Mouse (Mus musculus) layer of hippocampus, adult 9-11 months (tissue): Measurements from ENCODE around the gene Meis1.

ENCODE experiments used
- DNase-seq: peaks from one replicate; pipeline ENCODE4 v3.0.0; 2022

Gene Meis1

DNA sequence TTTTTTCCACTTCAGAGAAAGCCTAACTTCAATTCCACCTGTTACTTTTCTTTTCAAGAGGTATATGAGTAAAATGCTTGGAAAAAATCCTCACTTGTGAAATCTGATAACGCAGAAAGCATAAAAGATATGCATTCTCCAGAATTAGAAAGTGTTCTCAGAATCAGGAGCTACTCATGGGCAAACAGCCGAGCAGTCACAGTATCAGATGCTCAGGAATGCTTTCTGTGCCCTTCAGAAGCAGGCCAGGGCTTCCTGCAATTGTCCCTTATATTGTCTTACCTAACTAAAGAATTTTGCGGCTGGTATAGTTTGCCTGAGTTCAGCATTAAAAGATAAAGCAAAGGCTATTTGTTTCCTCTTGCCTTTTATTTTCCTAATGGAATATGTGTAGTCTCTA is 71.4 kb downstream of the Meis1 start:
- no peak for DNase-seq

DNA sequence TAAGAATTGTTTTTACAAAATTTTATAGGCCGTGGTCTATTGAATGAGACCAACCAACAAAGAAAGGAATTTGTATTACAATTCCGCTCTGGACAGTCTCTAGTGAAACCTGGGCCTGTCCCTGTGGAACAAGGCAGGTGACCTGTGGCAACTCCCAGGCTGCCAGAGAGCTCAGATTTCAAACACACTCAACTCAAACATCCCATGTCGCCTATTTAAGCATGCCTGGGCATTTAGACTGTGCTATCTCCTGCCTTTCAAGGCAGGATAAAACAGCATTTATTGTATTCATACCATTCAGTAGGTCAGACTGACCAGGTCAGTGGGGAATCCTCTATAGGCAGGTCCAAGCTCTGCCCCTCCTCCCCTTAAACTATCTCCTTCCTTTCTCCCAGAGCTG is 73.0 kb downstream of the Meis1 start:
- no peak for DNase-seq

- no peak for DNase-seq
Measured at GRCm38 (mm10) chr11:18944972-18945625, 73.7 kb downstream of the Meis1 start.

- DNase-seq: no peak
Measured at GRCm38 (mm10) chr11:18944209-18944608, 74.6 kb downstream of the Meis1 start.

DNA sequence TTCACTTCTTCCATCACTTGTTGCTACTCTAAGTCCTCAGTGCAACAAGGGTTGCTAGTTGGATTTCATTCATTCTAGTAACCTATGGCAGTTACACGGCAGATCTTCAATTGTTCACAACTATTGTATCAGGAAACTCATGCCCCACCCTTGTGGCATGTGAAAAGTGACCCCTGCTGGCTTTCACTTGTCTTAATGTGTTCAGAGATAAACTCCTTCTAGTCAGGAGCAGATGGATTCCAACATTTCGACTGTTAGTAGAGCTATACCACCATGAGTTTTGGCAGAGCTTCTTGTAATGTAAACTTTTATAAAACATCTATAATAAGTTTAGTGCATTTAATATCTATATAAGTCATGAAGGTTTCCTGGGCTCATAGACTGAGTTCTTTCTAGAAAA is 75.8 kb downstream of the Meis1 start:
- no peak for DNase-seq

GRCm38 (mm10) chr11:18940916-18941315 is 77.9 kb downstream of the Meis1 start:
- no peak for DNase-seq

DNA sequence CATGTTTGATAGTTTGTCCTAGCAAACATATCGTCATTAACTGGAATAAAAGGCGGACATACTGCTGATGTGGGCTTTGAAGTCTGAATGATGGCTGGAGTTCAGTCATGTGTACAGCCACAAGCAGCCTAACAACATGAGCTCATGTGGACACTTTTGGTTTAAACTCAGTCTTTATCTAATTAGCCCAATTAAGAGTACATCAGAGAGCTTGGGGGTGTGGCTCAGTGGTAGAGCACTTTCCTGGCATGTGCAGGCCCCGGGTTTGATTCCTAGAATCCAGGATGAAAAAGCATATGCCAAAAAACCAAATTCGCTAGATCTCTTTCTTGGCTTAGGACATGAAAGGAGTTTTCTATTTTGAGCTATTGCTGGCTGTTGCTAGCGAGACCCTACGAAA is 83.9 kb downstream of the Meis1 start:
- no peak for DNase-seq

- DNase-seq: no peak
Measured at GRCm38 (mm10) chr11:18931001-18931874, 87.5 kb downstream of the Meis1 start.

DNA sequence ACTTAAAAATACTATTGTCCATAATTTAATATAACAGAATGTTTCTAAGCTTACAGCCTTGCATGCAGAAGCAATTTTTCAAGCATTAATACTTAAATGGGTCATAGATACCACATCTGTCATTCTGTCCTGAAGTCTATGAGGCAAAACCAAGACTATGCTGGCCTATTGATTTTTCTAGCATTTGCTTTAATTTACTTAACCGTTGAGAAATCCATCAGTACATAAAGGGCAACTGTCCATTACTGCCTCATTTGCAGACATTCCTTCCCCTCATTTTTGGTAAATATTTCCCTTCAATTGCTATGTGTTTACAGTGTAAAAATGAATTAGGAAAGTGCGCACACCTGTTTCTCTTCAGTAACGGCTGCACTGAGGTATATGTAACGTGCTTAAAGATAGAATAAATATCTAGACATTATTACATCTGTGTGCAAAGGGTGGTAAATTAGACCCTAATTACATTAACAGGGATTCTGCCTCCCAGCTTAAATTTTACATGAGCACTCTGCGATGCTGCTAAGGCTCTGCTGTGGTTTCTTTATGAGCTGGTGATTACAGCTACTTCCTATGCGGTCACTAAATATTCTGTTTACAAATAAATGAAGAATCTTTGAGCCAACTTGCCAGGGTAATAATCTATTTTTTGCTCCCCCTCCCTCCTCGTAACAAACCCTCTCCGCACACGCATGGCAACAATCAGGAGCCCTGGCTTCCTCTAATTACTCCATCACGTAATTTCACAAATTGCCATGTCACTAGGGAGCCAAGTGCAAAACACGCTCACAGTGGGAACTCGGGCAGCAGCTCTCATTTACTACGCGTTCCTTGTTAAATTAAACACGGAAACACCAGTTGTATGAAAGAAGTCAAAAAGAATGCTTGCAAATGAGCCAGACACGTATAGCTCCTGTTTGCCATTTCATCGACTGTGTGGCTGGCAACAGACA is 88.7 kb downstream of the Meis1 start:
- DNase-seq: no peak

DNA sequence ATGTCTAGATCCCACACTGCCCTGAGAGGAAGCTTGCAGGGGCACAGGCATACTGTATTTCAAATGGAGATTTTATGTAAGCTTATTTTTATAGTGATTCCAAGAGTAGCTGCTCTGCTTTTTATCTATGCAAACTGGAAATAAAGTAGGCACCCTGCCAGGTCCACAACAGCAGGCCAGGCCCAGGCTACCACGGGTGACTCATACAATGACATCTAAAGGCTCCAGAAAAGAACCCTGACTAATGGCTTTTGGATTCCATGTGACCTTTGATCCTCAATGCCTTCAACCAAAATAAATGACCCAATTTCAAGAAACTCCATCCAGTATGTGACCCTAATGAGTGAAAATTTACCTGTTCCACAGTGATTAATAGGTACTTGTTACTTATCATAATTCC is 91.4 kb downstream of the Meis1 start:
- no peak for DNase-seq

DNA sequence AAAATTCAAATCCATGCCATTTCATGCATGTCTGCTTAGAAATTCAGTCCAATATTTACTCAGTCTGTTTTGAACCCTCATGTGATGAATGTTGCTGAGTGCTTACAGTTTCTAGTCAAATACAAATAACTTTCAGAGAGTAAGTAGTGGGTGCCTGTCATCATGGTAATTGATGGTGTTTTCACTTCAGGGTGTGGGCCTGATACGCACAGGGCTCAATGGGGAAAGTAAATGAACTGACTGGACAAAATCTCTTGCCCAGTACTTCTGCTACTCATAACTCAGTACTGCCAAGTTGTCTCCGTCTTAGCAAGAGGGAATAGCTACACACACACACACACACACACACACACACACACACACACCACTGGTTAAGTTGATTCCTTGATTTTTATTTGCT is 92.0 kb downstream of the Meis1 start:
- no peak for DNase-seq

DNA sequence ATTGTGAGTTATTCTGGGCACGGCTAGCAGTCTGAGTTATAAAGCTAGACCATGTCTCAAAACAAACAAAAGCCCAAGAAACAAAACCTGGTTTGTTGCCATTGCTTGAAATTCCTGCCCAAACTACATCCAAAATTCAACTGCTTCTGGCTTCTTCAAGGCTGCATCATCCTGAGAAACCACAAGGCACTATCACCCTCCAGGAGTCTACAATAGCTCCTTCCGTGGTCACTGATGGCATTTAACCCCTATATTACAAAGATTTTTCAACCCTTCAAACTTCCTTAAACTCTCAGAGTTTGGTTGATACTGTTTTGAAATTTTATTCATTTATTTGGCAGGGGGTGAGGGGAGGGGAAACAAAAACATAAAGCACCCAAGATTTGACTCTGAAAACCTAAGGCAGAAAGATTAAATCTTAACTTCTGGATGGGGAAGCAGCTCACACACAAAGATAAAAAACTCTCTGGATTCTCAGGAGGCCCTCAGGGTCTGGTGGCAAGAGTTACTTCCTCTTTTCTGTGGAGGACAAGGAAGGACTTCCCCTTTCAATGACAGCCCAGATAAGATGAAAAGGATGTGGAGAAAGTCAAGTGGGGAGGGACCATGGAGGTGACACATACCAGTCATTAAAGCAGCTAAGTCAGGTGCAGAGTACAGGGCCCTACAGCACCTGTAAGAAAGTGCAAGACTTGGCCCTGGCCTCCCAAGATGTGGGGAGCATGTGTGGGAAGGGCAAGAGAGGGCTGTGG is 94.0 kb downstream of the Meis1 start:
- peak; percentile 14 for DNase-seq

DNA sequence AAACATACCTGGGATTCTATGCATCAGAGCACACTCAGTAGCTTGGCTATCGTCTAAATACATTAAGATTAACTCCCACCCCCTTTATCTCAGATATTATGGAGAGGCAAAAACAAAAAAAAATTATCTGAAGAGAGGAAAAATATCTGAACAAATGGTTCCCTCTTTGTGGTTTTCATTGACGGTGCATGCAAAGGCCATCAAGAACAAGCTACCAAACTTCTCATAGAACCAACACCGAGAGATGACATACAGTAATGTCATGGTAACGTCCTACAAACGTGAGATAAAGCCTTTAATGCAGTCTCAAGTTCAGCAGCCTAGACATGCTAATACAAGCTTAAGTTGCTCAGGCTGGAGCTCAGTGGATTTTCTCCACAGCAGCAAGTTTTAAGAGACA is 95.5 kb downstream of the Meis1 start:
- no peak for DNase-seq

DNA sequence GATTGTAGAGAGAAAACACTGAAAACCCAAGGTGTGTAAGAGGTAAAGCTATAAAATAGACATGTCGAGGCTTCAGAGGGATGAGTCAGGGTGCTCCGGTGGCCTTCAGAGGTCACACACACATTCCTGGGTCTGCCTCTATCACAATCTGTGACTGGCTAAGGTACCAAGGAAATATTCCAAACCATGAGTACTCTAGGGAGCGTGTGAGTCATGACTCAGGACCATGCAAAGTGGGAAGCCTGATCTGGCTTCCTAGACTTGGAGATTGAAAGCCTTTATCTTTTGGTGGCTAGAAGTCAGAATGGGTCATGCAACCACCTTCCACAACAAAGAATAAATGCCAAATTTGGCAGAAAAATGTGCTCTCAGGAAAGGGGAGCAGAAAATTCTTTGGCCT is 98.1 kb downstream of the Meis1 start:
- DNase-seq: no peak

DNA sequence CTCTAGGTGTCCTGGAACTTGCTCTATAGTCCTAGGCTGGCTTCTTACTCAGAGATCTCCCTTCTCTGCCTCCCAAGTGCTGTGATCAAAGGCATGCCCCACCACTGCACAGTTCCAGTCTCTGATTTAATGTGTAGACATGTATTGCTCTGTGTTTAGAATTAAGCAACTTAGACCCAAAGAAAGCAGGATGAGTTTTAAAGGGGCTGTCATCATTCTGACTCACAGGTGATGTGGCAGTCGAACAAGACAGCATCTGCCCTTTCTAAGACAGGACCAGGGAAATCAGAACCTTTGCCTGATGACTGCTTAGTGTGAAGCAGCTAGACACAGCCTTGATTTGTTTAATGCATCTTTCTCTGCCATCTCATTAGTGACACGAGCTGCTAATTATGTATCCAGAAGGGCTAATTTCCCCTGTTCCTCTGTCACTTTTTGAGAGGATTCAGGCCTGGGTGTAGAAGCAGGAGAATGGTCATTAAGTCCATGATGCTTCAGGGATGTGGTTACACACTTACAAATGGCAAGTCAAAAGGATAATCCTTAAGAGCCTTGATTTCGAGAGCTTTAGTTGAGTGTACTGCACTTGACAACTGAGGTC is 99.5 kb downstream of the Meis1 start:
- no peak for DNase-seq

DNA sequence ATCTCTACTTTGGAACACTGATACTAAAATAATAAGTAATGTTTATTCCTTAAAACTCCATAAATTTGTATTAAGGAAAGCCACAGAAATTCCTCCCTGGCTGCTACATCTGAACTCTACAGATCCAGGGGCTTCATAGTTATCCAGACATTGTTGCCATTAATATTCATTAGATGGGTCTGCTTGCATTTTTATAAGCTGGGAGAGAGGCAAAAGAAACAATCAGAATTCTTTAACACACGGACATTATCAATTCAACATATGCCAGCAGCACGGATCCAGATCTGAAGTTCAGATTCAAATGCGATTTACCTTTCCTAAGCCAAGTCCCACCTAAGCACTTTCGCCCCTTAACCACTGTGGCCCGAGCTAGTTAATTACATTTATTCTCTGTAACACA is 100.9 kb downstream of the Meis1 start:
- DNase-seq: no peak

GRCm38 (mm10) chr11:18913251-18913650 is 105.5 kb downstream of the Meis1 start:
- no peak for DNase-seq

DNA sequence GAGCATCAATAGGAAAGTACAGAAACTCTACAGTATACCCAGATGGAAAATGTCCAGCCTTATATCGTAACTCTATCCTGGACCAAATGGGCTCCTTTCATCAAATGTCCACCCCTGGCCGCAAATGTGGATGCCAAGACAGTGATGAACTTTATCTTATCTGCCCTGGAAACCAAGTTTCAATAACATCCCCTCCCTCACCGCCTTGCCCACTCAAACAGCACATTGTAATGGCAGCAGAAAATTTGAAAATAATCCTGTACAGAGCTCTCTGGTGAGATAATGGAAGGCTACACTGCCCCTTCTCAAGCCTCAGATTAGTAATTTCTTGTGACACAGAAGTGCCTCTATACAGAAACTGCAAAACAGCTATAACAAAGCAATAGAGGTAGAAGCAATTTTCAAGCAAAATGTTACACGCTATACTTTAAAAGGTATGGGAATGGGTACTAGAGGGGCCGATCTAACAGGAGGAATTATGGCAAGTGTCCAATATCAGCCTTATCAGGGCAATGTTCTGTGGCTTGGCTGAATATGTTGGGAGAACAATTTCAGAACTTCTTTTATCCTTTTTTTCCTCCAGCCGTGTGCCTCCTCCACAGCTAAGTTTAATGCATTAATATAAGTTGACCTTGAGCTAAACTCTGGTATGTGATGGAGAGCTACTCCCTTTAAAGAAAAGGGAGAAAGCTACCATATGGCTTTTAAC is 106.3 kb downstream of the Meis1 start:
- DNase-seq: no peak

- no peak for DNase-seq
Measured at GRCm38 (mm10) chr11:18906866-18907265, 111.9 kb downstream of the Meis1 start.

GRCm38 (mm10) chr11:18905431-18905830 is 113.4 kb downstream of the Meis1 start:
- no peak for DNase-seq

GRCm38 (mm10) chr11:18904880-18905279 is 113.9 kb downstream of the Meis1 start:
- no peak for DNase-seq

DNA sequence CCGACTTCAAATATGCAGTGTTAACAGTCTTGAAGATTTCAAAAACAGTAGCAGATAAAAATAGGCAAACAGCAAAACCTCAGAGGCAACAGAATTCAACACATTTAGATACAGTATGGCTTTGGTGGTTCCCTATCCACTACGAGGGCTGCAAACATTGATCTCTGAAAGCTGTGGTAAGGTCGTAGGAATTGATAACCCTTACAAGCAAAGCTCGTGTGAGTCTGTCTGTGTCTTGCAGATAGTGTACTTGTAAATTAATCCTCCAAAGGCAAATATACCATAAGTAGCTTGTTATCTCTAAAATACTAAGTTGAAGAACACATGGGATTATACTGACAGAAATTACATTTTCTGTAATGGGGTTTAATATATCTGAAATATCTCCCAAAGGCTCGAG is 114.5 kb downstream of the Meis1 start:
- DNase-seq: no peak
